Mouse (Mus musculus) neural tube, embryonic 14.5 days (tissue): ENCODE data around the gene Tlr12. TPM values are rescaled to one million over a fixed set of nuclear protein-coding genes. Genes with fewer than 3 reads are reported as not detected.

Experiments
- ATAC-seq: fragments of 200-750 bp; cut with Nextera tagmentation; 2 replicates; pipeline ENCODE4 v1.8.0; 2017; ENCODE audit warnings: low read depth, mild to moderate bottlenecking, moderate TSS enrichment, moderate library complexity
- H3K27ac ChIP-seq: fragments of 300-500 bp; sonication (generic); 2 replicates; pipeline ENCODE4 v1.5.1; 2014; ENCODE audit warnings: low read depth, mild to moderate bottlenecking, control low read depth, low read length, moderate library complexity, mixed read lengths
- H3K27me3 ChIP-seq: fragments of 300-500 bp; sonication (generic); 2 replicates; pipeline ENCODE4 v1.6.1; 2014; ENCODE audit warnings: low read length; ENCODE audit not compliant: control insufficient read depth, insufficient read depth
- H3K36me3 ChIP-seq: fragments of 300-500 bp; sonication (generic); 2 replicates; pipeline ENCODE4 v1.6.1; 2014; ENCODE audit warnings: low read length, mixed read lengths; ENCODE audit not compliant: control insufficient read depth, insufficient read depth
- H3K4me1 ChIP-seq: fragments of 300-500 bp; sonication (generic); 2 replicates; pipeline ENCODE4 v1.6.1; 2014; ENCODE audit warnings: low read length; ENCODE audit not compliant: control insufficient read depth, insufficient read depth
- H3K4me2 ChIP-seq: fragments of 300-500 bp; sonication (generic); 2 replicates; pipeline ENCODE4 v1.6.1; 2014; ENCODE audit warnings: mild to moderate bottlenecking, low read depth, low read length, control low read depth
- H3K4me3 ChIP-seq: fragments of 300-500 bp; sonication (generic); 2 replicates; pipeline ENCODE4 v1.5.1; 2014; ENCODE audit warnings: low read depth, low read length, control low read depth, mixed read lengths
- H3K9ac ChIP-seq: fragments of 300-500 bp; sonication (generic); replicated peaks from 2 replicates; pipeline ENCODE4 v1.6.1; 2014; ENCODE audit warnings: low read depth, mild to moderate bottlenecking, control low read depth, low read length, mixed read lengths
- H3K9me3 ChIP-seq: fragments of 300-500 bp; sonication (generic); 2 replicates; pipeline ENCODE4 v1.6.1; 2016; ENCODE audit warnings: low read length; ENCODE audit not compliant: control insufficient read depth
- WGBS: fragments of 180-500 bp; shearing (Covaris S2); extraction: QIAGEN DNeasy Blood & Tissue Kit; methylation state at CpG from one replicate; pipeline ENCODE4 v1.1.7; 2014; 5-methylcytosine and 5-hydroxymethylcytosine counted together
- polyA plus RNA-seq: library from polyadenylated mRNA; unstranded; fragments of >200 nt; fragmentation: Nextera tagmentation; extraction: Ambion mirVana; gene quantifications from 2 replicates; pipeline ENCODE4 v1.2.1, GENCODE M21; 2014

Gene Tlr12
- polyA plus RNA-seq, 1 experiment from 2014 or later: 0.35 TPM

- Histone ChIP-seq H3K4me1 (peaks cover 39% of the 10 kb centered on the region), H3K36me3 (no peaks in the 10 kb centered on the region), H3K4me2 (no peak overlapping the region), H3K9me3 (no peaks in the 10 kb centered on the region), H3K4me3 (no peak overlapping the region), H3K27ac (peak overlapping the region; percentile 68), H3K27me3 (no peaks in the 10 kb centered on the region), H3K9ac (no peak overlapping the region)
- WGBS: 4% methylated on average over 5 of the region's 5 CpGs
- peak; percentile 25; the same call in 1 of the 2 replicates for ATAC-seq
These were observed 34.3 kb upstream of the Tlr12 start for GRCm38 (mm10) chr4:128652584-128653298.

GRCm38 (mm10) chr4:128651530-128651929 lies 33.1 kb upstream of the Tlr12 start:
- Histone ChIP-seq H3K9me3 (no peaks in the 10 kb centered on the region), H3K4me2 (no peak overlapping the region), H3K9ac (no peak overlapping the region), H3K4me1 (peaks cover 29% of the 10 kb centered on the region), H3K27me3 (no peaks in the 10 kb centered on the region), H3K4me3 (no peak overlapping the region), H3K36me3 (no peaks in the 10 kb centered on the region), H3K27ac (no peak overlapping the region)
- no peak for ATAC-seq
- 40% methylated on average over 3 of the region's 3 CpGs for WGBS

GRCm38 (mm10) chr4:128648567-128649255 lies 30.3 kb upstream of the Tlr12 start:
- no peak for ATAC-seq
- no peaks in the 10 kb centered on the region for H3K9me3 ChIP-seq
- 48% methylated on average over 8 of the region's 8 CpGs for WGBS
- peaks cover 15% of the 10 kb centered on the region for H3K4me1 ChIP-seq
- no peak overlapping the region for H3K4me2 ChIP-seq
- no peak overlapping the region for H3K4me3 ChIP-seq
- no peaks in the 10 kb centered on the region for H3K36me3 ChIP-seq
- H3K9ac ChIP-seq: no peak overlapping the region
- no peaks in the 10 kb centered on the region for H3K27me3 ChIP-seq
- H3K27ac ChIP-seq: no peak overlapping the region

GRCm38 (mm10) chr4:128646762-128647161 lies 28.3 kb upstream of the Tlr12 start:
- 51% methylated on average over 7 of the region's 7 CpGs for WGBS
- H3K4me1 ChIP-seq: peaks cover 3% of the 10 kb centered on the region; the same call in 1 of the 2 replicates
- no peak overlapping the region for H3K4me3 ChIP-seq
- H3K4me2 ChIP-seq: no peak overlapping the region
- no peak overlapping the region for H3K9ac ChIP-seq
- no peaks in the 10 kb centered on the region for H3K27me3 ChIP-seq
- no peak overlapping the region for H3K27ac ChIP-seq
- ATAC-seq: no peak
- H3K9me3 ChIP-seq: no peaks in the 10 kb centered on the region
- H3K36me3 ChIP-seq: no peaks in the 10 kb centered on the region

GRCm38 (mm10) chr4:128645896-128646295 lies 27.5 kb upstream of the Tlr12 start:
- WGBS: 84% methylated on average over 6 of the region's 6 CpGs
- Histone ChIP-seq H3K9ac (no peak overlapping the region), H3K4me3 (no peak overlapping the region), H3K4me2 (no peak overlapping the region), H3K27ac (no peak overlapping the region), H3K4me1 (no peaks in the 10 kb centered on the region), H3K27me3 (no peaks in the 10 kb centered on the region), H3K36me3 (no peaks in the 10 kb centered on the region), H3K9me3 (no peaks in the 10 kb centered on the region)
- ATAC-seq: no peak

GRCm38 (mm10) chr4:128641766-128642717 lies 23.6 kb upstream of the Tlr12 start:
- ATAC-seq: no peak
- Histone ChIP-seq H3K4me1 (peaks cover 4% of the 10 kb centered on the region), H3K9me3 (no peaks in the 10 kb centered on the region), H3K36me3 (no peaks in the 10 kb centered on the region), H3K4me2 (no peak overlapping the region), H3K27ac (no peak overlapping the region), H3K9ac (no peak overlapping the region), H3K4me3 (no peak overlapping the region), H3K27me3 (no peaks in the 10 kb centered on the region)
- 22% methylated on average over 23 of the region's 23 CpGs for WGBS

- Histone ChIP-seq H3K27ac (no peak overlapping the region), H3K27me3 (no peaks in the 10 kb centered on the region), H3K4me3 (no peak overlapping the region), H3K4me2 (no peak overlapping the region), H3K36me3 (no peaks in the 10 kb centered on the region), H3K9ac (no peak overlapping the region), H3K4me1 (peaks cover 5% of the 10 kb centered on the region), H3K9me3 (no peaks in the 10 kb centered on the region)
- no peak for ATAC-seq
- WGBS: 73% methylated on average over 18 of the region's 18 CpGs
These were observed 20.0 kb upstream of the Tlr12 start for GRCm38 (mm10) chr4:128638265-128638923.

GRCm38 (mm10) chr4:128637250-128637649 lies 18.8 kb upstream of the Tlr12 start:
- no peaks in the 10 kb centered on the region for H3K9me3 ChIP-seq
- no peak for ATAC-seq
- 41% methylated on average over 11 of the region's 11 CpGs for WGBS
- H3K36me3 ChIP-seq: no peaks in the 10 kb centered on the region
- H3K4me2 ChIP-seq: no peak overlapping the region
- H3K4me3 ChIP-seq: no peak overlapping the region
- no peak overlapping the region for H3K27ac ChIP-seq
- no peaks in the 10 kb centered on the region for H3K27me3 ChIP-seq
- H3K4me1 ChIP-seq: peaks cover 5% of the 10 kb centered on the region
- no peak overlapping the region for H3K9ac ChIP-seq
